Mouse (Mus musculus): ENCODE results near the gene Tpm4. TPM values are rescaled to one million over a fixed set of nuclear protein-coding genes. Genes with fewer than 3 reads are reported as not detected.

The Tpm4 gene
- polyA plus RNA-seq, 1 experiment from 2014 or later = 214 TPM

Other genes with a start within 250 kb of the Tpm4 start
- 21.2 and 22.9 TPM in 2 replicates for gene Zfp882, start 226.4 kb upstream of the Tpm4 start, polyA plus RNA-seq (2015; fragmentation: Nextera tagmentation; extraction: Ambion mirVana)
- gene Zfp617, start 226.3 kb upstream of the Tpm4 start, polyA plus RNA-seq (2015; fragmentation: Nextera tagmentation; extraction: Ambion mirVana) = 31.8 and 33.5 TPM in 2 replicates
- gene Zfp961, start 183.9 kb upstream of the Tpm4 start, polyA plus RNA-seq (2015; fragmentation: Nextera tagmentation; extraction: Ambion mirVana) = 22.6 and 23.9 TPM in 2 replicates
- 0.34 and 0.79 TPM in 2 replicates for gene Cyp4f18, start 125.3 kb upstream of the Tpm4 start, polyA plus RNA-seq (2015; fragmentation: Nextera tagmentation; extraction: Ambion mirVana)
- not detected in 2 replicates for gene Olfr372, start 93.8 kb upstream of the Tpm4 start, polyA plus RNA-seq (2015; fragmentation: Nextera tagmentation; extraction: Ambion mirVana)
- gene Olfr373, start 51.8 kb upstream of the Tpm4 start, polyA plus RNA-seq (2015; fragmentation: Nextera tagmentation; extraction: Ambion mirVana) = not detected in 2 replicates
- gene Olfr374, start 27.9 kb upstream of the Tpm4 start, polyA plus RNA-seq (2015; fragmentation: Nextera tagmentation; extraction: Ambion mirVana) = not detected in 2 replicates
- 105 and 121 TPM in 2 replicates for gene Rab8a, start 26.2 kb downstream of the Tpm4 start, polyA plus RNA-seq (2015; fragmentation: Nextera tagmentation; extraction: Ambion mirVana)
- gene Hsh2d, start 54.7 kb downstream of the Tpm4 start, polyA plus RNA-seq (2015; fragmentation: Nextera tagmentation; extraction: Ambion mirVana) = not detected in 2 replicates
- not detected in 2 replicates for gene Cib3, start 77.9 kb downstream of the Tpm4 start, polyA plus RNA-seq (2015; fragmentation: Nextera tagmentation; extraction: Ambion mirVana)
- gene Gm11034, start 78.7 kb downstream of the Tpm4 start, polyA plus RNA-seq (2015; fragmentation: Nextera tagmentation; extraction: Ambion mirVana) = not detected in 2 replicates
- gene Fam32a, start 84.8 kb downstream of the Tpm4 start, polyA plus RNA-seq (2015; fragmentation: Nextera tagmentation; extraction: Ambion mirVana) = 124 and 129 TPM in 2 replicates
- 252 and 284 TPM in 2 replicates for gene Ap1m1, start 105.0 kb downstream of the Tpm4 start, polyA plus RNA-seq (2015; fragmentation: Nextera tagmentation; extraction: Ambion mirVana)
- gene Gm10282, start 170.3 kb downstream of the Tpm4 start, polyA plus RNA-seq (2015; fragmentation: Nextera tagmentation; extraction: Ambion mirVana) = 16.5 and 25.7 TPM in 2 replicates
- 3.2 and 3.8 TPM in 2 replicates for gene Klf2, start 184.1 kb downstream of the Tpm4 start, polyA plus RNA-seq (2015; fragmentation: Nextera tagmentation; extraction: Ambion mirVana)

Data from forebrain, embryonic 16.5 days (tissue).